Mouse (Mus musculus): ENCODE results near the gene Bglap.

Bglap gene

DNA sequence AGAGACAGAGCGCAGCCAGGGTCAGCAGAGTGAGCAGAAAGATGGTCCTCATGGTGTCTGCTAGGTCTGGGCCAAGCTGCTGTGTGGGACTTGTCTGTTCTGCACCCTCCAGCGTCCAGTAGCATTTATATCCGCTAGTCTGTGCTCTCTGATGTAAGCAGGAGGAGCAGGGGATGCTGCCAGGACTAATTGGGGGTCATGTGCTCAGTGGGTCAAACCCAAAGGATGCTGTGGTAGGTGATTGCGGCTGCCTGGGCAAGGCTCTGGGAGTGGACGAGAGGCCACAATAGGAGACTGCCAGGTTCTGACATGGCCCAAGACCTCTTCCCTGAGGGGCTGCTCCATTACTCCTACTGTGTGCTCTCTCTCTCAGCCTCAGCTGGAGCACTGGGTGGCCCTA lies at the start of gene Bglap:
Gene Bglap, minus strand, starts transcription at position 101 of the 400 bp plus-strand sequence.
- no peak for DNase-seq

DNA sequence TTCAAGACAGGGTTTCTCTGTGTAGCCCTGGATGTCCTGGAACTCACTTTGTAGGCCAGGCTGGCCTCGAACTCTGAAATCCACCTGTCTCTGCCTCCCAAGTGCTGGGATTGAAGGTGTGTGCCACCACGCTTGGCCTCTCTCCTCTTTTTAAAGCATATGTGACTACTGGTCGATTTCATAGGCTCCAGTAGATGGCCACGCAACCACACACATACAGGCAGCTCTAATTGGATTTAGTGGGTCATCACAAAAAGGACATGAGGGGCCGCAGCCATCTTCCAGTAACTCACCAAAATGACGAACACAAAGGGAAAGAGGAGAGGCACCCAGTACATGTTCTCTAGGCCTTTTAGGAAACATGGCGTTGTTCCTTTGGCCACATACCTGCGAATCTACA lies 44.4 kb upstream of the Bglap start:
- DNase-seq: peak; percentile 44

DNA sequence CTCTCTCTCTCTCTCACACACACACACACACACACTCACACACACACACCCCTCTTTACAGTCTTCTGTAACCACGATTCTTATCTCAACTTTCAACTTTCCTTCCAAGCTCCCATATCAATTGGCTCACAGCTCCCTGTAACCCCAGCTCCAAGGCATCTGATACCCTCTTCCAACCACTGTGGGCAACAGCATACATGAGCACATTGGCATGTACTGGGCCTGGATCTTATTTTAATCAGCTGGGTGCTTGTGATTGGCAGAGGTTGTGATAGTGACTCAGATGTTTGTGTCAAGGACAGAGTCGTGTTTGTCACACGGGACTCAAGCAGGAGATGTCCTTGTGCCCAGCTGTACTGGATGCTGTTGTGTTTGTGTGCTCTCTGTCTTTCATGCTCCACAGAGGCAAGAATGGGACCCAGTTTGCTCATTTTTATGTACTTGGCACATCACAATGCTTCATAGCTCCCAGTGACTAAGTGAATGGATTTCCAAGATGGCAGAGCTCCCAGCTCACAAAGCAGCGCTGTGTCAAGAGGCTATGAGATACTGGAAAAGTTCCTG lies 43.2 kb upstream of the Bglap start:
- no peak for DNase-seq

DNA sequence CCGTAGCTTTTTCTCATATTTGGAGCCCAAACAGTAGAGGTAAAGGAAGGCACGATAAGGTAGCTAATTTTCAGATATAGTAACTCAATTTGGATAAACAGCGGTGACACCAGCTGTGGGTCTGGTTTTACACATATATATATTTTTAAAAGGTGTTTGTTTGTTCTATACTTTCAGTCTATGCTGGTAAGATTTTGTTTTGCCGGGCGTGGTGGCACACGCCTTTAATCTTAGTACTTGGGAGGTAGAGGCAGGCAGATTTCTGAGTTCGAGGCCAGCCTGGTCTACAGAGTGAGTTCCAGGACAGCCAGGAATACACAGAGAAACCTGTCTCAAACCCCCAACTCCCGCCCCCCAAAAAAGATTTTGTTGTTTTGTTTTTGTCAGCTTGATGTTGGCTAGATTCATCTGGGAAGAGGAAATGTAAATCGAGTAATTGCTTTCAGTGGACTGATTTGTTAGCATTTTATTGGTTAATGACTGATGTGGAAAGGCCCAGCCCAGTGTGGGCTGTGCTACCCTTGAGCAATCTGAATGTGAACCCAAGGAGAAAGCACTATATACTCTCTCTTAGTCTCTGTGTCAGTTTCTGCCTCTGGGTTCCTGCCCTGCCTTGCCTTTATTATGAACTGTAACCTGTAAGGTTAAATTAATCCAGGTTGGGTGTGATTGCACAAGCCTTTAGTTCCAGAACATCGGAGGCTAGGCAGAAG lies 41.6 kb upstream of the Bglap start:
- DNase-seq: no peak

DNA sequence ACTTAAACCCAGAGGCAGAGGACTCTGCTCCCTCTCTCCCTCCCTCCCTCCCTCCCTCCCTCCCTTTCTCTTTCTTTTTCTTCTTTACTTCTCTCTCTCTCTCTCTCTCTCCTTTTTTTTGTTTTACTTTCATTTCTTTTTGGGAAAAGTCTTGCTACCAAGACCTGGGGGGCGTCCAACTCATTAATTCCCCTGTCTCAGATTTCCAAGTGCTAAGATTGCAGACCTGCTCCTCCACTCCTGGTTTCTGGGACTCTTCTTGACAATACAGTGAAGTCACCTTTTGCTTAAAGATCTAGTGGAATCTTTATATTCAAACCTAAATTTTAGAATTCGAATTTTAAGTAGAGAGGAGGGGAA lies 41.0 kb upstream of the Bglap start:
- no peak for DNase-seq

DNA sequence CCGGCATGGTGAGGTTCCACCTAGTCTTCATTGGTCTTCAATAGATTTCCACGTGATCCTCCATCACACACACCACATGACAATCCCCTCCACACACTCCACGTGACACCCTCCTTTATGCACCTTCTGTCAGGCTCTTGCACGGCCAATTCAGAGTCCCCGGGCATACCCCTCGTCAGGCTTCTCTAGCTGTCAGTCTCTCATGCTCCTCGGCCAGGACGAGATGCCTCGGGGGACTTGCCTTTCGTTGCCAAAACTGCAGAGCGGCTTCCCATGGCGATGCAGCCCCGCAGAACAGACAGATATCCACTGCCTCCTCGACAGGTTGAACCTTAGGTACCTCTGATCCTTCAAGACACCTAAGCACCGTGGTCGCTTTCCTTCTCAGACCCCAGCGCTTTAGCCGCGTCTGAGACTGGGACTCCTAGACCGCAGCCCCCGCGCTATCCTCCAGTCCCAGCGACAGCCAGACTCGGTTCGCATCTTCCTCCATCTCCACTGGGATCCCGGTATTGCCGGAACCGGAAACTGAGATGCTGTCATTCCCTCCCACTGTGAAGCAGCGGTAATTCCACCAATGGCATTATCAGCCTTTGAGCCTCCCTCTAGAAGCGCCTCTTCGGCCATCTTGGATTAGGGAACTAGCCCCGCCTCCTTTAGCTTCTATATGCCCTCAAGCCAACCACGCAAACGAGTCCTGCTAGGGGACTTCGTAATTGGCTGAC lies 40.5 kb upstream of the Bglap start, which contains the start of gene Slc25a44:
Gene Slc25a44, minus strand, starts transcription at position 535 of the 725 bp plus-strand sequence.
- peak; percentile 100 for DNase-seq

DNA sequence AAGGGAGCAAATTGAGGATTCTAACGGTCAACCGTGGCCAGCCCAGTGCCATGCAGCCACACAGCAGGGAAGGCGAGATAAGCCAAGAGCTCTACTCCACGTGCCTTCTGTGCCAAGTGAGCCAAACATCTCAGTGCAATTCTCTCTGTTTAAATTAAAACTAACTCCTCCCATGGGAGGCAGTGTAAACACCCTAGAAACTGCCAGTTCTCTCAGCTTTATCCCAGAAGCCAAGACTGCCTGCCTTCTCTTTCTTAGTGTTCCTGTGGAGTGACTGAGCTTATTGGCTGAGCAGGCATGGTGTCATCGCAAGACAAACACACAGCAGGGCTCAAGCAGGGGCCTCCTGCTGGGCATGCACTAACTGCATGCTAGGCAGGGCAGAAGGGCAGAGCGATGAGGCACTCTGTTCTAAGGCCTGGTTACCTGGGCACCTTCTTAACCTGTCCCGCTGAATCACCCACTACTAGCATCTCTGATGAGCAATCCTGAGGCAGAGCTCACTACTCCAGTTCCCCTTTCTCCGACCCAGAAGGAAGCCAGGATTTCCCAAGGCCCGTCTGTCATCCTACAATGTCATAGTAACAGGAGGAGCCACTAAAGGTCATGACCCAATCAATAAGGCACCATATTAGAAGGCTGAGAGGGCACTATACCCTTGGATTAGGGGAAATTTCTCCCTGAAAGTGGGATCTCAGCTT lies 37.9 kb upstream of the Bglap start:
- DNase-seq: no peak

DNA sequence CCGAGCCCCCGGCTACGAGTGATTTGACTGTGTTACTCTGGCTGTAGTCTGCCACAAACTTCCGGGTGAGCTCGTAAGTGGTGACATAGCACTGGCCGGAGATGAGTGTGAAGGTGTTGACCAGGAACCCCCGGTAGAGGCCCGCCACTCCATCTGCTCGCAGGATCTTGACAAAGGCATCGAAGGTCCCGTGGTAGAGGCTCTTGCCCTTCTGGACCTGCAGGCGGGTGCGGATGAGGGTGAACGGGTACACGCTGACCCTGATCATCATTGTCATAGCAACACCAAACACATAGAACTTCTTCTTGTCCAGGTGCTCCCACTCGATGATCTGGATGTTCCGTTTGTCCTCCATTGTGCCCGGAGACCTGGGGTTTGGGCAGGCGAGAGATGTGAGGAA lies 36.5 kb upstream of the Bglap start:
- DNase-seq: no peak

DNA sequence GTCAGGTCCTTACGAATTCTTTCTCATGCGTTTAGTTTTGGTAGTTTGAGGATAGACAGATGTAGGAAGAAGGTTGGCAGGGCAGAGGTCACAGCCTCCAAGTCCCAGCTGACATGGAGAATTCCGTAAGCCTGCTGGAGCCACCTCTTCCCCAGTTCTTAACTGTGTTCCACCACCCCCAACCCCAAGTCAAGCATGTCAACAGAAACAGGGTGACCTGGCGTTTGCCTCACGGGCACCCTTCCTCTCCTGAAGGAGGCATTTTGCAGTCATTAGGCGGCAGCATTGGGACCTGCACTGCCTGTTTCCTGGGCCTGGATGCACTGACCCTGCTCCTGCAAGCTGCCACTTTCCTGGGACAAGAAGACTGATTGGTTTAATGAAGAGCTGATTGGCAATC lies 33.8 kb upstream of the Bglap start:
- DNase-seq: no peak

DNA sequence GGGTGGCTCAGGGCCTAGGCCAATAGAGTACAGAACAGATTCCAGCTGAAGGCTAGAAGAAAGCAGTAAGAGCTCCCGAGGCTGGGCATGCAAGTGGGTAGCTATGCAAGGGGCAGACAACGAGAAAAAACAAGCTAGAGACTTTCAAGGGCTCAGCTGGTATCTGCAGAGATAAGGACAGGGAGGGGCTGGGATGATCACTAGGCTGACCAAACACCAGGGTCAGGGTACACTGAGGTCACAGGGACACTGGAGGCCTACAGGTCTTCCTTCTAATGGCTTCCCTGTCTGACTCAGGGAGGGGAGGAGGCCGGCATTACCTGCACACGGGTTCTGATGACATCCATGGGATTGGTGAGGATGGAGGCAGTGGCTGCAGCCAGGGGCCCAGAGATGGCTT lies 31.4 kb upstream of the Bglap start:
- no peak for DNase-seq

DNA sequence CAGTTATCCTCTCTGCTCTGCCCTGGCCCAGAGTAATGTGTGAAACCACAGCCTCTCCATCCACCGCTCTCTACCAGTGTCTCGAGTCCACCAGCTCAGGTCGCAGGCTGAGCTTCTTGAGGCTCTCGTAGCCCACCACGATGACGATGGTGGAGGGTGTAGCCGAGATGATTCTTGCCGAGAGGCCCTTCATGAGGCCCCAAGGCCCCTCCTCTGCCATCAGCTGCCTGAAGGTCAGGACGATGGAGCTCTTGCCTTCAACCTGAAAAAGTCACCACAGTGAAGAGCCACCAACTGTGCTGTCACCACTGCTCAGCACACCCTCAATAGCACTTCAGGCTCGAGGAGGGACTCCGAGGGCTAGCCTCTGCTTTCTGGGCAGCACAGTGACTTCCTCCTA lies 28.4 kb upstream of the Bglap start:
- DNase-seq: no peak

DNA sequence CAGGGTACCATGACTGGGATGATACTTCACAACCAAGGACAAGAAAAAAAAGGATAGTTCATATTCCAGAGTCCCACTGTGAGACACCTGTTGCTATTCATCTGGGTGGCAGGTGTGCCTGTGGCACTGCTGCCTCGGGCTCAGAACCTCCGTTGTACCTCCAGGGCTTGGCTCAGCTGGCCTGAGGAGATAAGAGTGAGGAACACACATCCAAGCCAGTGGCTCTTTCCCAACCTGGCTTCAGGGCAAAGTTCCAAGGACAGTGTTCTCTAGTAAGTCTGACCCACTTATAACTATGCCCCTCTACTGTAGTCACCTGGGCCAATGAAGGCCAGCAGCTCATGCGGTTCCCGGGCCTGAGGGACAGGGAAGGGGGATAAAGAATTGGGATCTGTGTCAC lies 27.4 kb upstream of the Bglap start:
- no peak for DNase-seq

DNA sequence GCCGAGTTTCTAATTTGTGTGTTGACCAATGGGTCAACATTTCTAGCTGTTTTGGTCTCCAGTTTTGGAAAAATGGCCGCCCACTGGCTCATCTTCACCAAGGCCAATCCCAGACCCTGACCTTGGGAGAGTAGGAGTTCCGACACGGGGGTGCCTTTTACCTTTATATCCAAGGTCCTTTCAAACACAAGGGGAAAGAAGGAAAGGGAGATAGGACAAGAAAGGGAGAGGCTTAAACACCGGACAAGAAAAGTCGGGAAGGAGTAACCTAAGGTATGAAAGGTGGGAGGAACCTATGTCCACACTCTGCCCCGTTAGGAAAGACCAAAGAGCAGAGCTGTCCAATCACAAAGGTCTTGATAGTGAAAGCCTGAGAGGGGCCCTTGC lies 26.4 kb upstream of the Bglap start:
- no peak for DNase-seq

DNA sequence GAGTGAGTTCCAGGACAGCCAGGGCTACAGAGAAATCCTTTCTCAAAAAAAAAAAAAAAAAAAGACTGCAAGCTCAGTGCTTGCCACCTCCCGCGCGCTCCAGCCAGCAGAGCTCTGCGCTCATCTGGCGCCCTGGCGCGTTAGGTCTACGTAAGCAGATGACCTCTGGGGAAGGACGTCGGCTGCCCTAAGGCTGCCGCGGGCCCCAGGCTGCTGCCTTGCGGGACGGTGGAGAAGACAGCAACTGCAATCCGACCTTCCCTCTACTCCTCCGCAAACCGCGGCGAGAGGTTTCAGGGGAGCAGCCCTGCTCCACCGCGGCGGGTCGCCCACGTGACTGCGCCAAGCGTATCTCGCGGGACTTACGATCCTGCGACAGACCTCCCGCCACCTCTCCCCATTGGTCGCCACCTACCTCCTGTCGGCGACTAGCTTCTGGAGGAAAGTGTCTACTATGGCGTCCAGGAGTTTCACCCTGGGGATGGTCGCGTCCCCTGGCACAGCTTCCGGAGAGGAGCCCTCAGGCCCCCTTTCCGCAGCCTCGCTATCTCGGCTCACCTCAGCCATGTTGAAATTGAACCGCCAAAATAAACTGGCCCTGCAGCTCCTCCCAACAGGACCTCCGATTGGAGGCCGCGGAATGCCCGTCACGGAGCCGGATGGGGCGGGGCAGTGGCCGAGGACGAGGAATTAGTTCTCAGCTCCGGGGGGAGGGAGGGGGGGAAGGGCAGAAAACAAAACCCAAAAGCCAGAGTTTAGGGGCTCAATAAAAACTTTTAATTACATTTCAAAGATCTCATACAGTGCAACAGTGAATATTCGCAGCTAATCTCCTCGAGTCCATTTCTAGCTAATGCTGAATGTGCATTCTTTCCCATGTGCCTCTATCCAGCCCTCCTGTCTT lies 25.7 kb upstream of the Bglap start, which contains the start of gene Pmf1:
Gene Pmf1, minus strand, starts transcription at position 591 of the 904 bp plus-strand sequence.
- peak; percentile 95 for DNase-seq

DNA sequence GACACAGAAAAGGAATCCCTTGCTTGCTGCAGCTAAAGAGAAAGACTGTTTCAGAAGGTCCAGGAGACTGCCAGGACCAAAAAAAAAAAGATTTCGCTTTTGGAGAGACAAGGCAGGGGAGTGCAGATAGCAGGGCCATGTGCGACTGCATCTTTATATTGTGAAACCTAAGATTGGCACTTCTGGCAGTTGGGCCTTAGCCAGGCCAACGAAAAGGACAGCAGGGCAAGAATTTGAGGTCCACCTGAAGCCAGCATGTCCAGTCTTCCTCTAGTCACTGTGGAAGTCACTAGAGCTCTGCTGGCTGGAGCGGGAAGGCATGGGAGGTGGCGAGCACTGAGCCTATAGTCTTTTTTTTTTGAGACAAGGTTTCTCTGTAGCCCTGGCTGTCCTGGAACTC lies 24.7 kb upstream of the Bglap start:
- DNase-seq: no peak

DNA sequence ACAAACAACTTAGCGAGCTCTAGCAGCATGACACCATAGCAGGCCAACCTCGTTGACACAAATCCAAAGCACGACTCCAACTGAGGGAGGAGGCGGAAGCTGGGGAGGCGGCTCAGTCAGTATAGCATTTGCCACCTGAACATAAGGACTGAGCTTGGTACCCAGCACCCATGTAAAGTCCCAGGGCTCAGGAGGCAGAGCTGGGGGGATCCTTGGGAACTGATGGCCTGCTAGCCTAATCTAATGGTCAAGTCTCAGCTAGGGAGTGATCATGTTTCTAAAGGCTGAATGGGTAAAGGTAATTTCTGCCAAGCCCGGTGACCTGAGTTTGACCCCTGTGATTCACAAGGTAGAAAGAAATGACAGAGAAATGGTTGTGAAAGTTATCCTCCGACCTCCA lies 23.3 kb upstream of the Bglap start:
- DNase-seq: no peak

DNA sequence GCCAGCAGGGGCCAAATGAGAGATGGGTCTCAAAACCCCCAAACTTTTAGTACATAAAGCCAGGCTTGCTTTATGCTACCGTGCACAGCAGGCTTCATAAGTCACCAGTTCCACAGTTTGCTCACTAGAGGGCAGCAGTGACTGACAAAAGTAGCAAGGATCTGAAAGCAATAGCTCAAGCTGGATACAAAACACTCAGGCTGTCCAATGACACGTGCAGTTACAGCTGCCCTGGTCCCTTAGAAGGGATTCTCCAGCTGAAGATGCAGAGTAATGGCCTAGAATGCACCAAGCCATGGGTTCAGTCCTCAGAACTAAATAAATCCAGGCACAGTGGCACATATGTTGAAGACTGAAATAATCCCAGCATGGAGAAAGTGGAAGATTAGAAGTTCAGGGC lies 22.8 kb upstream of the Bglap start:
- peak; percentile 93 for DNase-seq

DNA sequence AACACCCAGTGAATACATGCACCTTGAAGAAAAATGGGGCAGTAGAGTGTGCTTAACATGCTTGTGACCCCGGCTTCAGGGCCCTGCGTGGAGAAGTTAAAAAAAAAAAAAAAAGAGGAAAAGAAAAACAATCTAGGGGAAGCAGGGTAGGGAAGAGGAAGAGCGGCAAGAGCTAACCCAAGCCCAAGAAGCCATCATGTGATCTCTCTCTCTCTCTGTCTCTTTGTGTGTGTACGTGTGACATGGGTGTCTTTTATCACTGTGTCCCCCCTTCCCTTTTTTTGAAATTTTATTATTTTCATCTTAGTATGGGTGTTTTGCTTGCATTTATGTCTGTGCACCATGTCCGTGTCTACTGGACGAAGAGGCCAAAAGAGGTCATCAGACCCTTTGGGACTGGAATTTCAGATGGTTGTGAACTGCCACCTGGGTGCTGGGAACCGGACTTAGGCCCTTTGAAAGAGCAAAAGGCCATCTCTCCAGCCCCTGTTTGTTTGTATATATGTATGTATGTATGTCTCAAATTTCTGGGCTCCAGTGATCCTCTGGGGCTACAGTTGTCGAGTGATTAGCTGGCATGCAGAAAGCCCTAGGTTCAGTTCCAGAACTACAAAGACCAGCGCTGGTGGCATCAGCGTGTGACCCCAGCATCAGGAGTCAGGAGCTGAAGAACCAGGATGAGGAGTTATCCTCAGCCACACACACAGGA lies 19.4 kb upstream of the Bglap start:
- no peak for DNase-seq

DNA sequence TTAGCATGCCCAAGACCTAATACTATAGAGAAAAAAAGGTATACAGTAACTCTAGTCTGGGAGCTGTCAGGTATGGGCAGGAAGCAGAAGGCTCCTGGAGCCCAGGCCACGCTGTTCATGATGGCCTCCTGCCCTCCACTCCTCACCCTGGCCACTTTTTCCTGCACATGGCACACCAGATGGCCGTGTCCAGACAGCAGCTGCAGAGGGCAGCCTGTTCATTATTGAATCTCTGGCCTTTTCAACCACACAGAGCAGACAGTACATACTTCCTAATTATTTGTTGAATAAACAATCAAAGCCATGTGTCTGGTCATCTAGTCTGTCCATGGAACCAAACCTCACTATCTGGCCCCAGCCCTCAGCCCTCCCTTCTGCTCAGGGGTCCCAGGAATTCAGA lies 14.4 kb upstream of the Bglap start:
- DNase-seq: no peak

DNA sequence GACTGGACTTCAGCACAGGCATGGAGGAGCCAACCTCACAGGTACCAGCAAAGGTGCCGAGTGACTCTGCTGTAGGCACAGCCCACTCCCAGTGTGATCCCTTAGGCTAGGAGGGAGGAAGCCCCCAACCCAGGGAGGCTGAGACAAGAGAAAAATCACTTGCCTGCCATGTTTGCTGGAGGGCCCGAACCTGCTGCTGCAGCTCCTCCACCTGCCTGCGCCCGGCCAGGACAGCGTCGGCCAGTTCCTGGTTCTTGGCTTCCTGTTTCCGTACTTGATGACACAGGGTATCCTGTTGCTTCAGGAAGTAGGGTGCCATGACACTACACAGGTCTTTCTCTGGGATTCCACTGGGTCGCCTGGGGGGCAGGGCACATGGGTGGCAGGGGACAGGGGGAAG lies 11.5 kb upstream of the Bglap start:
- DNase-seq: no peak

DNA sequence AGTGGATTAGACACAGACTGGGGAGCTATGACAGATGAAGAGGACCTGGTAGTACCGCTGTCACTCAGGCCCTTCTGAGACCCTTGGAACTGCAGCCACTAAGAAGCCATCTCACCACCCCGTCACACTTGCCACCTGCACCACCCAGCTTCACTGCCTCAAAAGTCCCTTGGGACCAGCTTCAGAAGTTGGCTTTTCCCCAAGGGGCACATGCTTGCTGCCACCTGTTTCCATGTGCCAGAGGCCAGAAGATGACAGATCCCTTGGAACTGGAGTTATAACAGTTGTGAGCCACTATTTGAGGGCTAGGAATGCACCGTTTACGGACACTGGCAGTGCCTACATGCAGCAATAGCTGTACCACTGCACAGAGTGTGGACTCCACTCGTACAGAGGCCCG lies 11.0 kb upstream of the Bglap start:
- DNase-seq: no peak

DNA sequence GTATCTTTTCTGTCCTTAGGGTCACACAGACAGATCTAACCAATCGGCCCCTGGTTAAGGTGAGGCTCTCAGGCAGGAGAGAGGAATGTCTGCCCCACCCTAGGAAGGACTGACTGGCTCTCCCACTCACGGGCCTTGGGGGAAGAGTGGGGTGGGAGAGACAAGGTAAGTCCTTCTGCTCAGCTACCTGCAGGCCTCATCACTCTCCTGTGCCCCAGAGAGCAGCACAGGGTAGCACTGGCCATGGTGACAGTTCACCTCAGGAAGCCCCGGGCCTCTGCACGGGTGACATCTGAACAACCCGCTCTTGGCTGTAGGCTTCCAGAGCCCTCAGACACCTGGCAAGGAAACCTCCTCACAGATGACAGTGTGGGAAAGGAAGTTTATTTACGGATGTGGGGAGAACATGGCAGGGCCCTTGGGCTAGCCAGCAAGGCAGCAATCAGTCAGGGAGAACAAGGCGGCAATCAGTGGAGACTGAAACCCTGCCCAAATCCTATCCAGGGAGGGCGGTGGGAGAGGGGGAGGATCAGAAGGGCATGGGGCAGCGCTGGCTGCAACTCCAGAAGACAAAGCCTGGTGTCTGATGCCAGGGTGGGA lies 9.6 kb upstream of the Bglap start:
- DNase-seq: no peak

Data from retina, postnatal 1 day (tissue).